Mouse (Mus musculus) adrenal gland, adult (tissue): Measurements from ENCODE around the gene Csnk1d.

ENCODE experiments used
- DNase-seq, 2 experiments: peaks; one replicate each; pipeline ENCODE4 v3.0.0; 2022 to 2023; ENCODE audit warnings: low spot score in 1 of 2; ENCODE audit not compliant: inconsistent age in 2 of 2

Gene Csnk1d

DNA sequence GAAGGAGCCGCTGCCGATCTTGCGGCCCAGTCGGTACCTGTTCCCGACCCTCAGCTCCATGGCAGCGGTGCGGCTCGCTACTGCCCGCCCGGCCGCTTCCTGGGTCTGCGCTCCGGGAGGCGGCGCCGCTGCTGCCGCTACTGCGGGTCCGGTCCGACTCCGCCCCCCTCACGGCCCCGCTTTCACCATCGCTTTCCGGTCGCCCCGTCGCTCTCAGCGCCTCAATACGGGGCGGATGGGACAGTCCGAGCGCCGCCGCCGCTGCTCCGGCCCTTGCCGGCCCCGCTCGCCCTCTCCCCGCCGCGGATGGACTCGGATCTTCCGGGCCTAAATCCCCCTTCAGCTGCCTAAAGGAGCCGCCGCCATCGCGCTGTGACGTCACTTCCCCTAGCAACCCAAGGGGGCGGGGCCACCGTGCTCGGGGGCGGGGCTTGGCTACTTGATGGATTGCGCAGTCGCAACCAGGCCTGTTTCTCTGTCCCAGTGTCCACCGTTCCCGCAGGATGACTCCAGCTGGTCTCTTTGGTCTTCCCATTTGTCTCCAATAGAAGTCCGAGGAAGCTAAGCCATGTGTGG, at the start of gene Csnk1d:
Csnk1d (minus strand) TSS at position 380 of the 576 bp plus-strand sequence.
- DNase-seq, result peak; percentile 98 to 100

DNA sequence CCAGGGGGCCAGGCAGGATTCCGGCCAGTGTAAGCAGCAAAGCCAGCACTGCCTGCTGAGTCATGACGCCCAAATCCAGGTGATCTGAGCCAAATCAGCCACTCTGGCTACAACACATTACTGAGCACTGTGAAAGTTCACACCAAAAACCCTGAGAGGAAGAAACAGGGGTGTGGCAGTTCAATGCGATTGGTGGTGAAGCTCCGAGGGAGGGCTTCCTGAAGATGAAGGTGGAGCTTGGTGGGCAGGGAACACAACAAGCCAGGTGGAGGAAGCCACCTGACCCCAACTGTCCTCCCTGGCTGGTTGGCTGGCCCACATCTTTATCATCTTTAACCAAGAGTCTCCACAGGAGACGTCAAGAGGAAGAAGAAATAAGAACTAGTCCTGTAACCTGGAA, 48.2 kb upstream of the Csnk1d start, which contains the start of gene Cd7:
Cd7 (minus strand) TSS at position 117 of the 400 bp plus-strand sequence.
- no peak for DNase-seq

DNA sequence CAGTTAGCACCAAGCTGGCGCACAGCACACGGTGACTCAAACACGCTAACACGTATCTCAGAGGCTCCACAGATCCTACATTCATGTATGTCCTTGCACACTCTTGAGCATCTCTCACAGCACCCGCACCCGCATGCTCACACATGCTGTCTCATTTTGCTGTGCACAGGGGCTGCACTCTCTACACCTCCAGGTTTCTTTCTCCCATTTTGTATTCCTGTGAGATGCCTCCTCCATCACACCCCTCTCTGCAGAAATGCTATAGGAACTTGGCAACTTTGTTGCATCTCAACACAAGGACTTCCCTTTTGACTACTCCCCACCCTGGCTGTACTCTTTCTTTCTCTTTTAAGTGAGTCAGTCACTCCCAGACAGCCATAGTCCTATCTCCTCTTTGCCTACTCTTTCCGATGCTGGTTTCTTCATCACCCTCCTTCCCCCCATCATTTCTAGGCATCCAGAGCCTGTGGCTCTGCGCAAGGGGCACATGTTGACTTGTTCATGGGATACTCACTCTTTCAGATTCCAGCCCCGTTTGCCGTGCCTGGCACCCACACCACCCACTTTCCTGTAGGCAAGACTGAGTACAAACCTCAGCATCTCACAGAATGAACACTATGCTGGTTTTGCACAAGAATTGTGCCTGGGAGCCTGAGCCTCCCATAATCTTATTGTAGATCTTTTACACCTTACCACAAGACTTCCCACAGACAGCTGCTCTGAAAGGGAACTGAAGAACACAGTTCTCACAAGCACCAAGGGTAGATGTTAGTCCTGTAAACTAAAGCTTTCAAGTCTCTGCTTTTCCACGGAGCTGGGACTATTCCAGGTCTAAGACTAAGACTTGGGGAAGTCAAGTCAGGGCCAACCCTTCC, 47.5 kb upstream of the Csnk1d start:
- DNase-seq, result no peak

DNA sequence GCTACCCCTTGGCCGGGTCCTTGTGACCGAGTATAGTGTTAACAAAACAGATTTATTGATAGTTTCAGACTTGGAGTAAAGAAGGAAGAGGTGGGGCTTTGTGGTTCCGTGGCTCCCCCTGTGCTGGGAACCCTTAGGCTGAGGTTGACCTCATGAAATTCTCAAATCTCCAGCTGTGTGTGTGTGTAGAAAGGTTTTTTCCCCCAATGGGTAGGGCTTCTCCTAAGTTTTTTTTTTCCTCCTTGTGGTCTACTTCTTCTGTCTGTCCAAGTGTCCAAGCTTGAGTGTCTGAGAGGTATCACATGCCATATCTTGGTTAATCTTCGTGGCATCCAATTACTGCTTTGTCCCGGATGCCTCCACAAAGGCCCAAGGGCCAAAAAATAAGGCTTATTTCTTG, 42.0 kb upstream of the Csnk1d start:
- DNase-seq, result no peak

DNA sequence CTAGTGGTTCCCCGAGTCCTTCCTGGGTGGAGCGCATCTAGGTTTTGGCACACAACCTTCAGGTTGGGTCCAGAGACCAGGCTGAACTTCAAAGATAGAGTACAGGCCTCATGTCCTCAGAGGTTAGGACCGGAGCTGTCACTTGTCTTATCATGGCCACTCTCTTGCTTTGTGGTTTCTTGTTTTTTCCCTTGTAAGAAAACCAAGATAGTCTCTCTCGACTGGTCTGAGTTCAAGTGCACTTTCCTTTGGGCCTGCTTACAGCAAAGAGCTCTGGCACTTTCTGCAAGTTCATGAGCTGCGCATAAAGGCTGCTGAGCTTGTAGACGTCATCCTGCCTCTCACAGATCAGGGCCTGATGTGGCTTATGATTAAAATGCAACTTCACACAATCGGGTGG, 36.1 kb upstream of the Csnk1d start:
- no peak for DNase-seq

DNA sequence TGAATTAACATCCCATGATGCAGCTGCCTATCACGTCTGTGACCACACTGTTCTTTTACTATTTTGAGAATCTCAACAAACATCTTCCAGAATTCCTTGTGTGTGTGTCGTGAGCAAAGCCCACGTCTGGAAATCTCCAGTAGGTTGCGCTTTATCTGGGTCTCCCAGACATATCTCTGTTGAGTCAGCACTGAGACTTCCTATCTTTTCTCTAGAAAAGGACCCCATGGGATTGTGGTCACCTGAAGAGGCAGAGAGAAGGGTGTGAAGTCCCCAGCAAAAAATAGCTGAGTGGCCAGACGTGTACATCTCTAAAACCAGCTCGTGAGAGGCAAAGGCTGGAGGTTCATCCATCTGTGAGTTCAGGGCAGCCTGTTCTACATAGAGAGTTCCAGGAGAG, 33.0 kb upstream of the Csnk1d start:
- DNase-seq, result no peak

DNA sequence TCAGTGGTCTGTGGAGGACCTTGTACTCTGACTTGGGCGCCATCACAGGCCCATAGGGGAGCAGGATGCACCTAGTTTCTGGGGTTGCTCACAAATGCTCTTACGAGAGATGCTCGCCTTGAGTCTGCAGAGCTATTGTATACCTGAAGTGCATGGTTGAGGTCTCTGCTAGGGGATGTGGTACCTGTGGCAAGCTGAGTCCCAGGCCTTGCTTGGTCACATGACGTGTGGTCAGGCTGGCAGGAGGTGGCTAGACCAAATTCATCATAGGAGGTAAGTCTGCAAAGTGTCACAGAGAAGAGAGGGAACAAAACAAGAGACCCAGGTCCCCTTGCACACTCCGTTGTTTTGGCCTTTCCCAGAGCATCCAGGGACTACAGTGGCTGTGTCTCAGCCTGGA, 28.4 kb upstream of the Csnk1d start:
- no peak for DNase-seq

DNA sequence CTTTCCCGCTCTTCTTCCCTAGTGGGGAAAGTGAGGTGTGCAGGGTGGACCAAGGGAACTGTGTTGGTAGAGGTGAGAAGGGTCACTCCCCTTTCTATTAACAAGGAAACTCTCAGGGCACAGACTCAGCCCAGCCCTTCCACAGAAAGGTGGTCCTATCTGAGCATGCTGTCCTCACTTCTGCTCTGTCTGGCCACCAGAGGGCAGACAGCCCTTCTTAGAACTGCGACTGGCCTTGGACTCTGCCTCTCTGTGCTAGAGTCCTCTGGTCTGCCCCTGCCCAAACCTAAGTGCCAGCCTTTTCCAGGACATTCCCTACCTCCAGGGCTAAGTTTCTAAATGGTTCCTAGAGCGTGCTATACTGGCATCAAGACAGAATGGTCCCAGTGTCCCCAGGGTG, 26.6 kb upstream of the Csnk1d start:
- DNase-seq, result peak; percentile 78 to 84

DNA sequence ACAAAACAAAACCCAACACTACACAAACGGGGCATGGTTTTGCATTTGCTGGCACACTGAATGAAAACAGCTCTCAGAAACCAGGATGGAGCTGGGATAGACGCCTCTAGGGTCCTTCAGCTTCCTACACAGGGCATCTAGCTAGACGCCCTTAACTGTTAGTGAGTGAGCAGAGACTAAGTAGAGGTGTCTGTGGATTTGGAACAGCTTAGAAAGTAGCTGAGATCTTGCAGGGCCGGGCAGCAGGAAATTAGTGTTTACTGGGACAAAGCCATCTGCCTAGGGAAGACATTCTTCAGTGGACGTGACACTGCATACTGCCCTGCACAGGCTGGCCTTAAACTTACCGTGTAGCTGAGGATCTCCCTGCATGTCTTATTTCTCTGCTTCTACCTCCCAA, 24.3 kb upstream of the Csnk1d start:
- DNase-seq, result no peak

DNA sequence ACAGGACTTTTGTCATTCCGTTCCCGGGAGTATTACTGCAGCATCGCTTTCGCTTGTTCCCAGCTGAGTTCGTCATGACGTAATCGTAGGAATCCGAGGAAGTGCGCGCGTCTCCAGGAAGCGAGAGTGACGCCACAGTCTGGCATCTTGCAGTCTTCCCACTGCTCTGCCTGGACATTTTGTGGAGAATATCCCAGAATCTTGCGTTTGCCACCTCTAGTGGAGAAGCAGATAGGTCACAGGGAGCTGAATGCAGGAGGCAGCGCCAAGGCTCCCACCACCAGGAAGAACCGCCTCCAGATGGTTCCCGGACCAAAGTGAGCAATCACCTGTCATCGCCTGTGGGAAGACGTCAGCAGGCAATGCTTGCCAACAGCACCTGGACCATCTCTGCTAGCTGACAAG, 23.8 kb upstream of the Csnk1d start:
- peak; percentile 7 to 55 for DNase-seq

DNA sequence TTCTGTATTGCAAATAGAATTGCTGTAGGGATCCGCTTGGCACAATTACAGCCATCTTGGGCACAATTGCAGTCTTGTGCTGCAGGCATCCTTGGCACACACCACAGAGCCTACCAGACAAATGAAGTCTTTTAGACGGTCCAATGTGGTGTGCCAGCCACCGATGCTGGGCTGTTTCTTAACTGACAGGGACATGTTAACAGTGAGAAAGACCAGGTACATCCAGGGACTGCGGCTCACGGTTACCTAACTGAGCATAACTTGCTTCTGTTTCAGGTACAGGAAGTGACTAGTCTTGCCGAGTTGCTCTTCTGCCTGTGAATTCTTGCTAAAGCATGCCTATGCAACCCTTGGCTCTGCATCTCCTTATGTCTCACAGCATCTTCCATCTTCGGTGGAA, 22.5 kb upstream of the Csnk1d start:
- no peak for DNase-seq

DNA sequence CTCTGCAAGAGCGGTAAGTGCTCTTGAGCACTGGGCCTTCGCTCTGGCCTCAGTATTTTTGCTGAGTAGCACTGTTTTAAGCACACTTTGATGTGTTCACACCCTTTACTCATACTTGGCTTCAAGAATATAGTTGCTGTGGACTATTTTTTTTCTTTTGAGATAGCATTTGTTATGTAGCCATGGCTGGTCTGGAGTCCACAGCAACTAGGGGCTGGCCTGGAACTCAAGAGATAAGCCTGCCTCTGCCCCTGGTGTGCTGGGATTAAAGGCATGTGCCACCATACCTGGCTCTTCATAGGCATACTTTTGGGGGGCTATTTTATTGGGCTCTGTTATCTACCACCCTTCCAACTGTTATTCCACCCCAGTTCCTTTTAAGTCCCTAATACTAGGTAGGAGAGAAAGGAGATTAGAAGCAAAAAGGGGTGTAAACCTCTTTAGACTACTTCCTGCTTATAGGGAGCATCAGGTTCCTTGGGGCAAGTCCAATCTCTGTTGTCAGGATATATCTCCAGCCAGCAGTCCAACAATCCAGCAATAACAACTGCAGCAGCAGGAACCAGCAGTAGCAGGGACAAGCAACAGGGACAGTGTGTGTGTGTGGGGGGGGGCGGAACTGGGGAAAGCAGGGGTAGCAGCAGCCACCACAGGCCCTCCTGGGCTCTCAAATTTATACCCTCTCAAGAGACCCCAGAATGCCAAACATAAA, 19.1 kb upstream of the Csnk1d start:
- no peak for DNase-seq

DNA sequence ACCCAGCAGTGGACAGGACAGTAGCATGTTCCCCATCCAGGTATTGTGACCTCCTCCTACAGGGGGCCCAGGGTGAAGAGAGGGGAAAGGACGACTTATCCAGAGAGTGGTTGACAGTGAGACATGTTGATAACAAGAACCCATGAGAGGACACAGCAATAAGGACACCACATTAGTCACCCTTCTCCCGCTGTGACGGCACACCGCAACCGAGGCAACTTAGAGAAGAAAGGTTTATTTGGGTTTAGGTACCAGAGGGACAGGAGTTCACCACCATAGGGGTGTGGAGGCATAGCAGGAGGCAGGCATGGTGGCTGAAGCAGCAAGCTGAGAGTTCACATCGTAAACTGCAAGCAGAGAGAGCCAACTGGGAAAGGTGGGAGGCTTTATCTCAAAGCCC, 15.1 kb upstream of the Csnk1d start:
- no peak for DNase-seq

DNA sequence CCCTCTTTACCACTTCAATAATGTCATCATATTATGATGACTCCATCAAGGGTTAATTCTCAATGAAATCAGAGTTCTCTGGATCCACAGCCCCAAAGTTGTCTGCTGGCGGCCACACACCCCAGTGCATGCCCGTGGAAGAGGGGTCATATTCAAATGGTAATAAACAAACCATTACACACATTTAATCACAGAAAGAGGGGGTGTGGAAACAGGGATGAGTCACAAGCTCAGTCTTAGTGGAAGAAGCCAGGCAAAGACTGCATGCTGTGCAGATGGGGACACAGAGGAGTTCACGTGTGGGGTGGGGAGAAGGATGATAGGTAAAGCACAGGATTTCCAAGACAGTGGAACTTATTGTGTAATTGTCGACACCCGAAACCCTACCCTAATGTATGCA, 13.2 kb upstream of the Csnk1d start:
- peak in 1 of 2 experiments; percentile 53 for DNase-seq

DNA sequence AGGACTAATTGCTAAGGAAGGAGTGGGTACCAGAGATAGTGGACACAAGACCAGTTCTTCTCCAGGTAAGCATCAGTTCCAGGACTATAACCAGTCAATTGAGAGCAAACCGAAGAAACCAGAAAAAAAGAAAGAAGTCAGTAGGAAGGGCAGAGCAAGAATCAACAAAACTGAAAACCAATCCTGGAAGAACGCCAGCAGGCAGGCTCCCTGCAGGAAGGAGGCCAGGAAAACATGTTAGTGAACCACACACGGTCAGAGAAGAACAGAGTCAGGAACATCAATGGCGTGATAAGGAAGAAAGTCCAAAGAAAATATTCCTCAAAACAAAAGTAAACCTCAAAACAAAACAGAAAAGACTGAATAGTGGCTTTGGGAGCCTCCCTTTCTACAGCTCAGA, 10.8 kb upstream of the Csnk1d start:
- peak; percentile 19 to 61 for DNase-seq

DNA sequence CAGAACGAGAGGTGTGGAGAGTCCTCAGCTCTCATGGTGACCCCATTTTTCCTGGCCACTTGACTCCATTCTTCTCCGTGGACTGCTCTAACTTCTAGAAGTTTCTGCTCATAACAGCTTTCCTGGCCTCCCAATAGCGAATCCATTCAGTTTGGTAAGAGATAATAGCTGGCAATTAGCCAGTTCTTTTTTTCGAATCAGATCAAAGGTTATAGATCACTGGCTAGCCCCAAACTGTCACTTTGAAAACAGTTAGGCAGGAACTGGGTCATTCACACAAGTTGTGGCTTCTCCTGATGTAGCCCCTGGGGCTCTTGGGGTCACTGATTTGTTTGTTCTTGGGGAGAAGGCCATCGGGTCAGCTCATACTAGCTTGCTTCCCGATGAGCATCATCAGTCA, 3.6 kb upstream of the Csnk1d start:
- peak in 1 of 2 experiments; percentile 20 for DNase-seq

DNA sequence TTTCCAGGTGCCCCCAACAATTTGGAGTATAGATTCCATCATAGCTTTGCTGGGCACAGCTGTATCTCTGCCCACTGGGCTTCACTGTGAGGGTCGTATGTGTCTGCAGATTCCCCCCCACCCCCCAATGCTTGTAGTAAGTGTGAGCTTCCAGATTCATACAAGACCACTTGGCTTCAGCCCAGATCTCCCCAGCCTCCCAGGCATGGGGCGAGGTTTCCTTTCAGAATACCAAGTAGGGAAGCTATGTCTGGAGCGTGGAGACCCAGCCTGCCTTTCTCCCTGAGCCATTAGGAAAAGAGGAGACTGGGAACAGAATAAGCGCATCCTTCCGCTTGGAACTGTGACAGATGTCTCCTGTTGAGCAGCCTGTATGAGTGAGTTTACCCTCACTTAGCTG, 2.5 kb upstream of the Csnk1d start:
- peak in 1 of 2 experiments; percentile 18 for DNase-seq

DNA sequence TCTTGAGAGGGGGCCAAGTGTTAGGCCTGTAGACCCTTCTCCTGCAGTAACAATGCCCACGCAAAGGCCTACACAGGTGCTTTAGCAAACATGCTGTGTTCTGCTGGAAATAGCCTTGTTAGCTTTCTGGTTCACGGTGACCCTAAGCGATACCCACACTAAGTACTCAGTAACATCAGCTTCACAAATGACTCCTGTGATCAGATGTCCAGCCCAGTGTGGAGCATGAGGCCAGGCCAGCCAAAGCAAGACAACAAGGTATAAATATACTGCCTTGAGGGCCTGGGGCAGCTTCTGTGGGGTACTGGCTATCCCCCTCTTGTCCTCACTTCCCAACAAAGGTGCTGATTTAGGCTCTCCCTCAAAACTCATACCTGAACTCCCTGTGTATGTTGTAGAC, 1.9 kb upstream of the Csnk1d start:
- peak in 1 of 2 experiments; percentile 34 for DNase-seq

DNA sequence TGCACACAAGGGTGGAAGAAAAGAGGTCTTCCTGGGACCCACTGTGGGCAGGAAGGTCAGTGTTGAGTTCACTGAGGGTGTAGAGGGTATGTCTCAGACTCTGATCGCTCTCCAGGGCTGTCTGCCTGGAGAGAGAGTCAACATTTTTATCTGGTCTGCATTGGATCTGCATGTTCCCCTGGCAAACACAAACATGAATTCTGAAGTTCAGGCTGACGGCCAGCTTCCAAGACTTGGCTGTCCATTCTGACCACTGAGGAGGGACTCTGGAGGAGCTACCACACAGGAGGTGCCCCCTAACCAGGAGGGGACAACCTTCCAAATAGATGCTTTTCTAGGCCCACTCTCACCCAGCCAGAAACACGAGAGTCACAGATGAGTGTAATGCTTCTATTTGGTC, 661 bp upstream of the Csnk1d start:
- DNase-seq, result peak in 1 of 2 experiments; percentile 42

DNA sequence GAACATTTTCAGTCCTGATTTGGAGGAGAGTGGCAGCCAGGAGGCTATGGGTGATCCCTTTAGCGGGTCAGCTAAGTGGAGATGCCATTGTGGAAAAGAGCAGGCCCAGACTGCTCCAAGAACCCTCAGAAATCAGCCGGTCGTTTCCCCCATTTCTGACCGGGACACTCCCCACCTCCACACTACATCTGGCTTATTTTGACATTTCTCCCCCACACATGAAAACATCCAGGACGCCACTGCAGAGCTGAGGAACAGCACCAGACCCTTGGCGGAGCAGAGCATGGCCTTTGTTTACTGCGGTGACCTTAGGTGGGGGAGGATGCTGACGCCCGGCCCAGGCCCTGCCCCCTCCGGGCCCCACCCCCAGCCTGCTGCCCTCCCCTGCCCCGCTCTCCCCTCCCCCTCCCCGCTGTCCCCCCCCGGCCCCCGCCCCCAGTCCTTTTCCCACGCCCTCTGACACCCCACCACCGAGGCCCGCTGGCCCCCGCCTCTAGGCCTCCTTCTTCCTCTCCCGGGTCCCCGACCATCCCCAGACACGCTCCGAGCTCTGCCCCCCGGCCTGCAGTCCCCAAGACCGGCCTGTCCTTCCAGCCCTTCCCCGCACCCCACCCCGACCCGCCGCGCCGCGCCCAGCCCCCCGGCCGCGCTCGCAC, 876 bp downstream of the Csnk1d start:
- peak; percentile 71 to 81 for DNase-seq

DNA sequence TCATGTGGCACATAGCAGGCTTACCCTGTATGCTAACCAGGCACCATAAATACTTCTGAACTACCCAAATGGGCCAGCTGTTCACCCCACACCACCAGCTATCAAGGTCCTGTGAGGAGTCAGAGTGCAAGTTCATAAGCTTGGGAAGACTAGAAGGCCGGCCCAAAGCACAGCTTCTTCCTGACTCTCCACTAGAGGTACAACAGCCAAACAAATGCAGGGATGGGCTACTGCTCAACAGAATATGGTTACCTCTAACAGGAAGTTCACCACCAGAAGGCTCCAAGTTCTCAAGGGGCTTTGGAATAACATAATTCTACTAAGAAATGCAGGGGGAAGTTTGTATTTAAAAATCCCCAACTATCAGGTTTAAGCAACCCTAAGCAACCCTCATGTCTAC, 1.6 kb downstream of the Csnk1d start:
- peak; percentile 23 to 71 for DNase-seq
